Mouse (Mus musculus) cerebellum, postnatal 36 days (tissue): Measurements from ENCODE around the gene Dio1.

Source experiments
- DNase-seq, 2 experiments: peaks; one replicate each; pipeline ENCODE4 v3.0.0; 2021 to 2022; ENCODE audit warnings: mixed read lengths in 2 of 2

Dio1 gene

GRCm38 (mm10) chr4:107300371-107300770 is 6.6 kb downstream of the Dio1 start:
- no peak for DNase-seq

- DNase-seq, result no peak
Measured at GRCm38 (mm10) chr4:107299779-107300340, 7.1 kb downstream of the Dio1 start.

- DNase-seq, result no peak
Measured at GRCm38 (mm10) chr4:107298071-107298606, 8.8 kb downstream of the Dio1 start.

GRCm38 (mm10) chr4:107292273-107292662 is 14.7 kb downstream of the Dio1 start:
- DNase-seq, result no peak

GRCm38 (mm10) chr4:107291611-107292272 is 15.2 kb downstream of the Dio1 start:
- DNase-seq, result no peak

GRCm38 (mm10) chr4:107287517-107287916 is 19.5 kb downstream of the Dio1 start:
- no peak for DNase-seq

GRCm38 (mm10) chr4:107286386-107286785 is 20.6 kb downstream of the Dio1 start:
- no peak for DNase-seq

GRCm38 (mm10) chr4:107285446-107286200 is 21.3 kb downstream of the Dio1 start:
- DNase-seq, result no peak

GRCm38 (mm10) chr4:107280843-107281475 is 26.0 kb downstream of the Dio1 start:
- DNase-seq, result no peak

- no peak for DNase-seq
Measured at GRCm38 (mm10) chr4:107278188-107278707, 28.7 kb downstream of the Dio1 start.

- DNase-seq, result no peak
Measured at GRCm38 (mm10) chr4:107274511-107274910, 32.5 kb downstream of the Dio1 start.

GRCm38 (mm10) chr4:107273683-107274082 is 33.3 kb downstream of the Dio1 start:
- DNase-seq, result no peak

GRCm38 (mm10) chr4:107260001-107260400 is 47.0 kb downstream of the Dio1 start:
- DNase-seq, result no peak

GRCm38 (mm10) chr4:107254414-107254813 is 52.6 kb downstream of the Dio1 start:
- peak in 1 of 2 experiments; percentile 27 for DNase-seq

- peak; percentile 92 to 97 for DNase-seq
Measured at GRCm38 (mm10) chr4:107253125-107254091, 53.6 kb downstream of the Dio1 start, which contains the start of the genes Lrrc42 and Hspb11. Lrrc42 (minus strand) TSS chr4:107253532. Hspb11 (plus strand) TSS chr4:107253593.

GRCm38 (mm10) chr4:107252522-107252921 is 54.4 kb downstream of the Dio1 start:
- DNase-seq, result no peak

- peak; percentile 25 to 47 for DNase-seq
Measured at GRCm38 (mm10) chr4:107250494-107250893, 56.5 kb downstream of the Dio1 start.

GRCm38 (mm10) chr4:107249471-107249870 is 57.5 kb downstream of the Dio1 start:
- DNase-seq, result no peak

- no peak for DNase-seq
Measured at GRCm38 (mm10) chr4:107248061-107248460, 58.9 kb downstream of the Dio1 start.

GRCm38 (mm10) chr4:107247110-107247509 is 59.9 kb downstream of the Dio1 start:
- DNase-seq, result no peak

GRCm38 (mm10) chr4:107246040-107246439 is 60.9 kb downstream of the Dio1 start:
- no peak for DNase-seq

- no peak for DNase-seq
Measured at GRCm38 (mm10) chr4:107245368-107245767, 61.6 kb downstream of the Dio1 start.
